Mouse (Mus musculus) yolk sac, embryonic 10.5 days (tissue): ENCODE results near the gene Itfg2.
A peak's percentile ranks its signal among the peaks of the same experiment; 100 is the strongest.

ENCODE experiments used
- DNase-seq: peaks from one replicate; pipeline ENCODE4 v3.0.0-alpha.2; 2017; ENCODE audit warnings: low spot score

Gene Itfg2

GRCm38 (mm10) chr6:128424269-128425019, at the start of gene Itfg2:
TSS of gene Itfg2 (minus strand) at chr6:128424931.
- peak; percentile 96 for DNase-seq

DNA sequence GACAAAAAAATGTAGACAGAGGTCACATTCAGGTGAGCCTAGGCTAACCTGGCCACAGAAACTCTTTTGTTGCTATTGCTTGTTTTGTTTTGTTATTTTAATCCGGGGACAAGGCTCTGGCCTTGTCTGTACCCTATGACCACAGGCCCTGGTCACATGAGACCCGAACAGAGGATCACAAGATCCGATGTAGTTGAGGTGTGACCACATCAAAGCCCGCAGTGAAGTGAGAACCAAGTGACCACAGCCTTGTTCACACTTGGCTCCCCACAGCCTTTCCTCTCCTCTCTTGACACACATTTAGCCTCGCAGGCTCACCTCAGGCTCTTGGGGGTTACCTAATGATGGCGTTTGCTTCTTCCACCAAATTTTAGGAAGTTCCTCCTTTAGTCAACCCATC, 49.4 kb upstream of the Itfg2 start:
- no peak for DNase-seq

- peak; percentile 47 for DNase-seq
These were observed 44.7 kb upstream of the Itfg2 start for GRCm38 (mm10) chr6:128469451-128469850.

DNA sequence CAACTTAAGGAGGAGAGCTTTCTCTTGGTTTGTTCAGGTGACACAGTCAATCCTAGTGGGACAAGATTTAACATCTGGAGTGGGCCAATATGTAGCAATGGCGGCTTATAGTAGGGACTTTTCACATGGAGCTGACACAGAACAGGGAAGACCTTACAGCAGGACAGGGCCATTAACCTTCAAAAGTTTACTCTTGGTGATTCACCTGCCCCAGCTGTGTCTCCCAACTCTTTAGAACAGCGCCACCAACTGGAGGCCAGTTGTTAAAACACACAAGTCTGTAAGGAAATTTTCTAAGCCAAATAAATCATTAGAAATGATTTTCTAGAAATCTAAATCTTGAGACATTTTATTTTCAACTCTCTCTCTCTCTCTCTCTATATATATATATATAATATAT, 42.6 kb upstream of the Itfg2 start:
- no peak for DNase-seq

GRCm38 (mm10) chr6:128466563-128466962, 41.8 kb upstream of the Itfg2 start:
- DNase-seq: no peak

DNA sequence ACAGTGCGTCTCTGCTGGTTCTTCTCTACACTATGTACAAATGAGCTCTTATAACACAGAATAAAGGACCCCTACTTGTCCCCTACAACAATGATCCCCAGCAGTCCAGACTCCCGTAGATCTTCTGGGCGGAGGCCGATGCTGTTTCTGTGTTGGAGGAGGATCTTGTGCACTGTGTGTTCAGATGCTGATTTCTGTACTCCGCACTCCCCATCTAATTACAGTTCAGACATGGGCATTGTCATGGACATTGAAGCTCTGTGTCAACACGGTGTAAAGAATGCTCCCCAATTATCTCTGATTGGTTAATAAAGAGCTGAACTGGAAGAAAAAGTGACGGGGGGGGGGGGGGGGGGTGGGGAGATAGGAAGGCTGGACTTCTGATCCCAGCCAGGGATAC, 41.3 kb upstream of the Itfg2 start:
- peak; percentile 24 for DNase-seq

- no peak for DNase-seq
These were observed 40.3 kb upstream of the Itfg2 start for GRCm38 (mm10) chr6:128464996-128465395.

GRCm38 (mm10) chr6:128461606-128462005, 36.9 kb upstream of the Itfg2 start:
- DNase-seq: no peak

- DNase-seq: no peak
These were observed 36.2 kb upstream of the Itfg2 start for GRCm38 (mm10) chr6:128460729-128461503.

- DNase-seq: no peak
These were observed 35.6 kb upstream of the Itfg2 start for GRCm38 (mm10) chr6:128460321-128460720.

DNA sequence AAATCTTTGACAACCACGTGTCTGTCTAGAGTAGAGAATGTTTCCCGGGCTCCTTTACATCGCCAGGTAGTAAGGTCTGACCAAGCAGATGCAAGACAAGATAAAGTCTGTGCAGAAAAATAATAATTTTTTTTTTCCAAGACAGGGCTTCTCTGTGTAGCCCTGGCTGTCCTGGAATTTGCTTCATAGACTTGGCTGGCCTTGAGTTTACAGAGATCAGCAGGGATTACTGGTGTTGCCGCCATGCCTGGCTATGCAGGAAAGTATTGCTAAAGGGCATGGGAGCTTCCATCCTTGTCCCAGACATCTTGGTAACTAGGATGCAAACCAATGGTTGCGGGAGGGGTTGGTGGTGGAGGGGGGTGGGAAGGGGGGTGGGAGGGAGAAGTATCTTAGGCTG, 32.5 kb upstream of the Itfg2 start:
- DNase-seq: no peak

GRCm38 (mm10) chr6:128455835-128456605, 31.3 kb upstream of the Itfg2 start:
- no peak for DNase-seq

- DNase-seq: no peak
These were observed 22.3 kb upstream of the Itfg2 start for GRCm38 (mm10) chr6:128447063-128447462.

GRCm38 (mm10) chr6:128445761-128446535, 21.2 kb upstream of the Itfg2 start:
- DNase-seq: peak; percentile 77

DNA sequence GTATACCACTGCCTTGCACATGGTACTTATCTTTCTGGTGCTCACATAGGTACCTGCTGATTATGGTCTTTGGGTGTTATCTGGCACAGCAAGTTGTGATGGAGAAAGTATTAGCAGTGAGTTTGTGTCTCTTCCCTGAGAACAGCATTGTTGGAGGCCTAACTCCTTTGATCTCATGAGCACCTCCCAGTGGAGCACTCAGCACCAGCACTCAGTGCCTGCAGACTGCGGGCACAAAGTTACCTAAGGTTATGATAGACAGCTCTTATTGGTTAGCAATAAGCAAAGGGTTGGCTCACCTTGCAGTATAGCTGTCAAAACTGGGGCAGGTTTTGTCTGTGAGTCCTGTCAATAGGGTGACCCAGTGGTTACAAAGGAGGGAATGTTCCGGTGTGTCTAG, 15.5 kb upstream of the Itfg2 start:
- no peak for DNase-seq

DNA sequence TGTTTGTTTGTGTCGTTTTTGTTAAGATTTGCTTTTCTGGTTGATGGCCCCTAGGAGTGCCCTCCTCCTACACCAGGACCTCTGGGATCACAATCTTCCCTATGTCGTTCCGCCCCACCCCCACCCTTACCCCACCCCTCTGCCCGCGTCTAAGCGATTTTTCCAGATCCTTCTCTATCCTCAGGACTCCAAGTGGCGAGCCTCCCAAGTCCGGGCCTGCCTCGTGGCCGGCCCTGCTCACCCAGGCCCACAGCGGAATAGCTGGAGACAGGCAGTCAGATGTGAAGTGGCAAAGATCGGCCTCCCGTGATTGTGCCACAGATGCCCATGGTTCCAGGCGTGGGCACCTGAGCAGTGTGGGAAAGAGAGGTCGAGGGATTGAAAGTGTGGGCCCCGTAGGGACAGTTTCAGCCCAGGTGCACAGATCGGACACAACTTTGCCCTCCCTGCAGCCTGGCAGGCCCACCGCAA, 14.2 kb upstream of the Itfg2 start:
- DNase-seq: no peak

GRCm38 (mm10) chr6:128438317-128438870, 13.7 kb upstream of the Itfg2 start, which contains the start of gene Fkbp4:
TSS of gene Fkbp4 (minus strand) at chr6:128438677.
- DNase-seq: peak; percentile 93

DNA sequence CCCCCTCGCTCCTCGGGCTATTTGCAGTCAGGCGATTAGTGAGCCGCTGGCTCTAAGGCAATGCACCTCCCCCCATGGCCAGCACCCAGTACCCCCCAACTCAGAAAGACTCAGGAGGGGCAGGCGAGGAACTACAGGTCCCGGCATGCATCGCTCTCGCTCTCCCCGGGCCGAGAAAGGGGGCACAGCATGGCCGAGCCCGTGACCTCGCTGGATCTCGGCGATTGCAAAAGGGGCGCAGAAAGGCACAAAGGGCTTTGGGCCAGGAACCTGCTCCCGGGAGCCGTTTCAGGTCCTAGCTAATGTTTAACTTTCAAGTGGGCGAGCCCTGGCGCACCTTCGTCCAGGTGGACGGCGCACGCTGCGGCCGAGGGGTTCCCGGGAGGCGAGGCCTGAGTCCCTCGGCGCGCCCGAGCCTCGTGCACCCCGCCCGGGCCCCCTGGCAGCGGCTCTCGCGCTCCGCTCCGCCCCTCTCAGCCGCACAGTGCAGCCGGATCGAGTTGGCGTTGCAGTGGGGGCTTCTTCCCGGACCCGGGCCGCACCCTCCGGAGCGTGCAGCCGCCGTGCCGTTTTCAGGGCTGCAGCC, 13.1 kb upstream of the Itfg2 start:
- peak; percentile 87 for DNase-seq

DNA sequence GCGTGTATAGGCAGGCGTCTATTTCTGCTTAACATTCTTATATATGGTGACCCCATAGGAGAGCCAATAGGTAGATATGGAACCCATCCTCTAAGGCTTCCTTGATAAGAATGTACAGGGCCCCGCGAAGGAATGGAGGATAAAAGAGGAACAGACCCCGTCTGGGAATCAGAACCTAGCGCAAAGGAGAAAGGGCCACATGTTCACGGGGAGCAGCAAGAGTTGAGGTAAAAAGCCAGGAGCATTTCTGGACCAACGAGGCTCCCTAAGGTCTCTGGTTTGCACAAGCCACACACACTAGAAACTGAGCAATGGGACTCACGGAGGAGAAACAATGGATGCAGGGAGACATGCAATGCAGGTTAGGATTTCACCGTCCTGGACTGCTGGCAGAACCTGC, 12.6 kb upstream of the Itfg2 start:
- no peak for DNase-seq

DNA sequence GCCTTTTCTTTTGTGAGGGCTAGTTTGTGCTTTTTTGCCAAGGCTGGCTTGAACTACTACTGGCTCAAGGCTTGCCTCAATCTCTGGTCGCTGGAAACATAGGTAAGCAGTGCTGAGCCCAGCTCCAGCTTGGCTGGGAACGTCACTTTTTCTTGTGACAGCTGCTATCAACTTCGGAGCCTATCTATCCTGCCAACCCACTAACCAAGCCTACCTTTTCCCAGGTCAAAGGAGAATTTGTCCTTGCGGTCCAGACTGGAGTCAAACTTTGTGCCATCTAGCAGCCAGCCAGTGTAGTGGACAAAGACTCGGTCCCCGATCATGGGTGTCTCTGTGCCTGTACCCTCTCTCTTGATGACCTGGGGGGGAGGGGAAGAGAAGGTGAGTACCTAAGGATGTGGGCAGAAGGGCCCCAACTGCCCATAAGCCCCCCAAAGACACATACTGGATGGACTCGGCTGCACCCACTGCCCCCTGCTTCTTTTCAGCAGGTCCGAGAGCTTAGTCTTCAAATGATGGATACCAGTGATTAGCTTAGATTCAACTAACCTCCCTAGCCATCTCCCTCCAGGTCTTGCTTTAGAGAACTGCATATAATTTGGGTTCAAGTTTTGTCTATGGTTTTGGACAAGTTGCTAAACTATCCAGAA, 11.8 kb upstream of the Itfg2 start:
- DNase-seq: no peak
